Mouse (Mus musculus): ENCODE data around the gene Rai1. TPM values are rescaled to one million over a fixed set of nuclear protein-coding genes. Genes with fewer than 3 reads are reported as not detected.

Gene Rai1
- 44.7 to 54.6 TPM (median 48.8 TPM) in 4 replicates for total RNA-seq (2023; ENCODE audit: inconsistent age)

DNA sequence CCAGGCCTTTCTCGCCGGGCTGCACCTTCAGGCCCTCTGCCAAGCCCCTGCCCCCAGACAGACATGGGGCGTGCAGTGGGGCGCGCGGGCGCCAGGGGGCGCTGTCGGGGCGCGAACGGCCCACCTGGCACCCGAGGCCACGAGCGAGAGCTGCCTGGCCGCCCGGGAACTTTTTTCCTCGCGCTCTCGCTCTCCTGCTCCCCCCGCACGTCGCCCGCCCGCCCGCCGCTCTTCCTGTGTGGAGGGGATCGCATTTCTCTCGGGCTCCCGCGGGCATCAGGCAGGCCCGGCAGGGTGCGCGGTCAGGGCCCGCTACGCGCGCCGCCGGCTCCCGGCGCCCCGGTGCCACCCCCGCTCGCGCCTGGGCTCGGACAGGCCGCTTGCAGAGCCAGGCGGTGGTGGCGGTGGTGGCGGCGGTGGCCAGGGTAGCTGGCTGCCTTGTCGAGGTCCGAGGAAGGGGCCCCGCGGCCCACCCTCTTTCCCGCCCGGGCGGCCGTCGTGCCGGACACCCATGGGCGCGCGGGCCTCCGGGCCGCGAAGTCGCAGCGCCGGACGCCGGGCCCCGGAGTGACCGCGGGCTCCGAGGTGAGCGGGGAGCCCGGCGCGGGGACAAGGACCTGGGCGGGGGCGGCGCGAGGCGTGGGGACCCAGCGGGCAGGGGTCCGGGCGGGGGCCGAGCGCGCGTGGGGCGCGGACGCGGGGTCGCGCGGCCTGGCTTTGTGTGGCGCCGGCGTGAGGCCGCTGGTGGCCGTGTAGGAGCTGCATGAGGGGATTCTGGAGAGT, at the start of gene Rai1:
TSS of gene Rai1 (plus strand) at position 204 of the 783 bp plus-strand sequence.

DNA sequence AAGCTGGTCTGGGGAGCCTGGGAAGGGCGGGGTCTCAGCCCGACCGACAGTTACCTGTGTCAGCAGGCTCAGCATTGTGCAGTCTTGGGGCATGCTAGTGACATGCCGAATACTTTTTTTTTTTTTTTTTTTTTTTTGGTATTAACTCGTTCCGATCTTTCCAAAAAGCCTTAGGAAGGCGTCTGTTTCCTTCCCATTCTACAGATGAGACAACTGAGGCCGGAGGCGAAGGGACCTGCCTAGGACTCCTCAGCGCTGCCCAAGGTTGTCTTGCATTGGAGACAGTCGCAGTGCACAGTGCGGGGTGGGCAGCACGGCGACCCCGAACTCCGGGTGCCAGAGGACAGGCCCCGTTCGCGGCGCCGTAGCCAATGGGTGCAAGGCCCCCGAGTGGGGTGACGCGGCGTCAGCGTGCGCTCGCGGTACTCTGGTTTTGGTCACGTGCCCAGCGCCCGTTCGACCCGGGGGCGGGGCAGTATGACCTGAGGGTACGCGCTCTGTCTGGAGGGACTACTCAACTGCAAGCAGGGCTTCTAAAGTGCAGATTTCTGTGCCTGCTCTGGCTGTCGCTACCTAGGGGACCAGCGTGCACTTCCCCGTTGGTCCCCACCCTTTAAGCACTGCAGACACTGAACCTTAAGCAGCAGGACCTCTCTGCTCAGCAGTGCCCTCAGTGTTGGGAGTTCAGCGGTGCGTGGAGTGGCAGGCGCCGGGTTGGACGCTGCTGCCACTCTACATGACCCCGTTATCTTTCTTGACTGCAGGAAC, 117.8 kb downstream of the Rai1 start, which contains the start of gene Srebf1:
TSS of gene Srebf1 (minus strand) at position 113 of the 768 bp plus-strand sequence.

Other genes starting within 250 kb of the Rai1 start
- 8.8 to 10.5 TPM (median 9.3 TPM) in 4 replicates for gene Med9, start 156.8 kb upstream of the Rai1 start, total RNA-seq (2023; ENCODE audit: inconsistent age)
- gene Rasd1, start 140.1 kb upstream of the Rai1 start, total RNA-seq (2023; ENCODE audit: inconsistent age) = 9.6 to 12.4 TPM (median 11.2 TPM) in 4 replicates
- gene Pemt, start 58.5 kb upstream of the Rai1 start, total RNA-seq (2023; ENCODE audit: inconsistent age) = 0.74 to 3.9 TPM in 2 of 4 replicates, not detected in the others
- gene Srebf1, start 117.6 kb downstream of the Rai1 start, total RNA-seq (2023; ENCODE audit: inconsistent age) = 107 to 140 TPM (median 125 TPM) in 4 replicates
- gene Tom1l2, start 247.9 kb downstream of the Rai1 start, total RNA-seq (2023; ENCODE audit: inconsistent age) = 22.8 to 27.0 TPM (median 26.2 TPM) in 4 replicates
- gene Drc3, start 248.3 kb downstream of the Rai1 start, total RNA-seq (2023; ENCODE audit: inconsistent age) = not detected in 4 replicates

Measured in B cell, adult (primary cell).